Mouse (Mus musculus) C3H10T1/2 (cell line): ENCODE data around the gene Pde3a. TPM values are rescaled to one million over a fixed set of nuclear protein-coding genes. Genes with fewer than 3 reads are reported as not detected.

Experiments
- polyA plus RNA-seq, 2 experiments: library from polyadenylated mRNA; unstranded; fragments of >200 nt; fragmentation: generic; extraction: Trizol; gene quantifications; one replicate each; pipeline ENCODE4 v1.2.1; 2012; ENCODE audit warnings: missing spikeins in 2 of 2

Gene Pde3a
- polyA plus RNA-seq: not detected

DNA sequence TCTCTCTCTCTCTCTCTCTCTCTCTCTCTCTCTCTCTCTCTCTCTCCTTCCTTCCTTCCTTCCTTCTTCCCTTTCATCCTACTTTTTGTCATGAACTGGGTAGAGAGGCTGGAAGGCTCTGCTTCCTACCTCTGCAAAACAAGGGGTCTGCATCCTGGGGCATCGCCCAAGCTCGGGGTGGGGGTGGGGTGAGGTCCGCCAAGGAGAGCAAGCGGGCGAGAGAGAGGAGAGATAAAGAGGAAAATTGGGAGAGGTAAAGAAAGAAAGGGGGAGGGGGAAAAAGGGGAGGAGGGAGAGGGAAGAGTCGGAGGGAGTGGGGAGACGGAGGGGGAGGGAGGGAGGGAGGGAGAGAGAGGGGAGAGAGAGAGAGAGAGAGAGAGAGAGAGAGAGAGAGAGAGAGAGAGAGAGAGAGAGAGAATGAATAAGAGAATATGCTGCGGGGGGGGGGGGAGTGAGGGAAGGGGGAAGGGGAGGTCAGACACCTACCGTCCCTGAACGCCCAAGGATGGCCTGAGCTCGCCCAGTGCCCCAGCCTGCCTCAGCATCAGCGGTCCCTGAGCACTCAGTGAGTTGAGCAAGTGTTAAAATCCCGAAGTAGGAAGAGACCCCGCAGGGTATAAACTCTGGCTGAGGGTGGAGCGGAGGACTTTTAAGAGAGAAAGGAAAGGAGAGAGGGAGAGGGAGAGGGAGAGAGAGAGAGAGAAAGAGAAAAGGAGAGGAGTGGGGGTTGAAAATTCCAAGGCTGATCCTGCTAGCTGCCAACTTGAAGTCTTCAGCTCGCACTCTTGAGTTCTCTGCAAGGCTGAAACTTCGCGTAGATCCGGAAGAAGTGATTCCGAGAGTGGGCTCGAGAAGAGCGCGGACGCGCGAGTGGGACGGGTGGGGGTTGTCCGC is at the start of gene Pde3a:
Gene Pde3a, plus strand, starts transcription at position 579 of the 894 bp plus-strand sequence.

DNA sequence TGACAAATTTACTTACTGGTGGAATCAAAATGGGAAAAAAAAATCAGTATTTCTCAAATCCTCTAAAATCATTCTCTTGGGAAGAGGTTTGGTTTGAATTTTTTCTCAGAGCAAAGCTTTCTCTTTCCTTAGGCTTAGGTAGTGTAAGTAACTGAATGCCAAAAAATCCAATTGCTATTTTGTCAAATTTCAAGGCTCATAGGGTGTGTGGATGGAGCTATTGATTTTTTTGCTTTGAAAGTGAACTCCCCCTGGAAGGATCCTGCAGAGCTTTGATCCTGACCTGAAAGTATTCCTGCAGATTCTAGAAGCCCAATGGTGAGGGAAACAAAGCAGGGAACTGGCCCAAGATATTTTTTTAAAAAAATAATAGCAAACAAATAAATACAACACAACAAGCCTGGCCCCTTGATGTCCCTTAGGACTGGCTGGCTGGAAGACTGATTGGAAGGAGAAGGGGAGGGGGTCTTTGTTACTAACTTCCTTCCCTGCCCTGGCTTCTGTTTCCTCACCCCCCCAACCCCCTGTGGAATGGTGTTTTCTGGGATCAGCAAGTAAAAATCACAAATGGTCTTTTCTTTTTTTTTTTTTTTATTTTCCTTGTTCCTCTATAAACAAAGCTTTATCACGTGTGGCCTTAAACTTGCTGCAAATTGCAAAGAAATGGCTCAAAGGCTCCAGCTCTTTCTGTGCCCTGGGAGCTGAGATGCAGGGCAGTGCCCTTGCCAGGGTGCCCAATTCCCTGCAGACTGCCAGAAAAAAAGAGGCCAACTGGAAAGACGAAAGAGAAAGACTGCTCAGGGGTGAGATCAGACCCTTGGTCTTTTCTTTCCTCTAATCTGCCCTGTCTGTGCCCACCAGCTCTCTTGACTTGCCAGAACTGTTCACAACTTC is 274.9 kb downstream of the Pde3a start, which contains the start of gene Slco1c1:
Gene Slco1c1, plus strand, starts transcription at position 622 of the 894 bp plus-strand sequence.

